Mouse (Mus musculus) small intestine, adult 10 weeks (tissue): ENCODE results near the gene Casr. TPM values are rescaled to one million over a fixed set of nuclear protein-coding genes. Genes with fewer than 3 reads are reported as not detected.

Experiments
- polyA plus RNA-seq: library from polyadenylated mRNA; stranded (reverse); fragments of 350-450 nt; fragmentation: Illumina TruSeq; extraction: RNeasy Lipid Tissue Mini Kit (QIAGEN cat#74804); gene quantifications from one replicate; pipeline ENCODE4 v1.2.3, GENCODE M21; 2014; ENCODE audit warnings: low replicate concordance

Gene Casr
- polyA plus RNA-seq, result 0.07 TPM

GRCm38 (mm10) chr16:36561386-36562338 is at the start of gene Casr:
Gene Casr, minus strand, starts transcription at chr16:36562141.

DNA sequence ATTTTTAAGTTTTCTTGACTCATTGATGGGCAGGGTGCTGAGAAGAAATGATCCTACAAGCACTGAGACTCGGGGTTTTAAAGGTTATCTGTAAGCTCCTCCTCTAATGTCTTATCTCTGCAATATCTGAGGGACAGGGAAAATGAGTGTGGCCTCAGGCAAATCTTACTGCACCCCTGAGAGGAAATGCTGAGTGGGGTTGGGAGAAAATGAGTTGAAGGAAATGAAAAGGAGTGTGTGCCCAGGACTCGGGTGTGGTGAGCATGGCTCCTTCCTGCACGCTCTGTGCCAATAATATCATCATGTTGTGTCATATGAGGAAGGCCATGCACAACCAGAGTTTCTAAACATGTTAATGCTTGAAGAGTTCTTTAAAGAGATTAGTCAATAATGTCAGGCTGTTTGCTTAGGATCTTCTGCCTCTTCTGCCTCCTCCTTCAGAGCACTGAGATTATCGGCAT is 106.6 kb downstream of the Casr start, which contains the start of gene Stfa3:
Stfa3 (minus strand) TSS at position 51 of the 461 bp plus-strand sequence.

Other genes starting within 250 kb of the Casr start
- gene BC117090, start 227.8 kb downstream of the Casr start, polyA plus RNA-seq, result not detected
- gene BC100530, start 194.4 kb downstream of the Casr start, polyA plus RNA-seq, result not detected
- gene Stfa2, start 153.7 kb downstream of the Casr start, polyA plus RNA-seq, result not detected
- not detected for gene Stfa3, start 106.7 kb downstream of the Casr start, polyA plus RNA-seq
- gene Cd86, start 103.9 kb upstream of the Casr start, polyA plus RNA-seq, result 11.5 TPM
- 1.6 TPM for gene Ildr1, start 131.8 kb upstream of the Casr start, polyA plus RNA-seq
- gene Slc15a2, start 222.8 kb upstream of the Casr start, polyA plus RNA-seq, result 51.6 TPM